Mouse (Mus musculus) CH12.LX (cell line): ENCODE data around the gene Eya4. TPM values are rescaled to one million over a fixed set of nuclear protein-coding genes. Genes with fewer than 3 reads are reported as not detected.

Experiments
- DNase-seq: peaks from one replicate; pipeline ENCODE4 v3.0.0-alpha.2; 2013; ENCODE audit errors: extremely low read depth
- H3K27ac ChIP-seq: 2 replicates; pipeline ENCODE4 v1.5.1; 2012; ENCODE audit warnings: low read depth, mild to moderate bottlenecking, control low read depth, moderate library complexity; ENCODE audit not compliant: insufficient read depth
- H3K27me3 ChIP-seq: replicated peaks from 2 replicates; pipeline ENCODE3; 2012; ENCODE audit warnings: inconsistent platforms
- H3K36me3 ChIP-seq, 2 experiments: replicated peaks in 1 of 2; 2 replicates each; pipeline versions ENCODE3 to v1.6.1; 2012; ENCODE audit warnings: inconsistent platforms in 1 of 2, low read length in 1 of 2, mild to moderate bottlenecking in 1 of 2, mixed read lengths in 1 of 2, moderate library complexity in 1 of 2; ENCODE audit not compliant: control insufficient read depth in 1 of 2, insufficient read depth in 1 of 2
- H3K4me1 ChIP-seq, 2 experiments: 2 replicates each; pipeline ENCODE4 v1.6.1; 2012; ENCODE audit warnings: inconsistent platforms in 1 of 2, moderate library complexity in 1 of 2; ENCODE audit not compliant: insufficient read depth in 2 of 2, control insufficient read depth in 1 of 2
- H3K4me2 ChIP-seq: 2 replicates; pipeline ENCODE4 v1.6.1; 2012; ENCODE audit warnings: low read depth, mild to moderate bottlenecking, control low read depth; ENCODE audit not compliant: poor library complexity, insufficient read depth, severe bottlenecking
- H3K4me3 ChIP-seq, 3 experiments: fragments of 150-350 bp in 1 of 3; sonication (generic) in 1 of 3; replicated peaks in 1 of 3; 2 replicates each; pipeline versions ENCODE3 to v1.5.1; 2011 to 2012; ENCODE audit warnings: low read depth in 2 of 3, low read length in 2 of 3, mild to moderate bottlenecking in 2 of 3, moderate library complexity in 2 of 3, control low read depth in 1 of 3, improper control_type of control experiment in 1 of 3, inconsistent platforms in 1 of 3, mixed read lengths in 1 of 3; ENCODE audit not compliant: poor library complexity in 1 of 3
- H3K79me2 ChIP-seq: replicated peaks from 2 replicates; pipeline ENCODE4 v1.6.1; 2012; ENCODE audit warnings: mild to moderate bottlenecking, moderate library complexity; ENCODE audit not compliant: control insufficient read depth, poor library complexity, insufficient read depth, severe bottlenecking; ENCODE audit errors: extremely low read depth
- H3K9ac ChIP-seq: 2 replicates; pipeline ENCODE4 v1.6.1; 2012; ENCODE audit warnings: low read depth, mild to moderate bottlenecking, control low read depth, moderate library complexity; ENCODE audit not compliant: insufficient read depth
- H3K9me3 ChIP-seq: replicated peaks from 2 replicates; pipeline ENCODE3; 2012; ENCODE audit warnings: low read length, inconsistent platforms, mixed read lengths
- CHD1 ChIP-seq: IDR thresholded peaks from 2 replicates; pipeline ENCODE4 v1.6.1; 2012; ENCODE audit warnings: low read depth, low read length, improper control_type of control experiment, inconsistent platforms
- CHD2 ChIP-seq: IDR thresholded peaks from 2 replicates; pipeline ENCODE4 v1.6.1; 2011; ENCODE audit warnings: low read length, improper control_type of control experiment
- E2F4 ChIP-seq: IDR thresholded peaks from 2 replicates; pipeline ENCODE4 v1.6.1; 2011; ENCODE audit warnings: low read depth, low read length, improper control_type of control experiment; ENCODE audit not compliant: insufficient replicate concordance
- EP300 ChIP-seq: IDR thresholded peaks from 2 replicates; pipeline ENCODE4 v1.6.1; 2011; ENCODE audit warnings: low read length, improper control_type of control experiment
- ETS1 ChIP-seq: conservative IDR thresholded peaks from 2 replicates; pipeline ENCODE4 v1.6.1; 2012; ENCODE audit warnings: low read depth, mild to moderate bottlenecking, inconsistent platforms, low read length, improper control_type of control experiment, moderate library complexity
- IRF4 ChIP-seq: IDR thresholded peaks from 2 replicates; pipeline ENCODE4 v1.6.1; 2014; ENCODE audit warnings: low read depth, mild to moderate bottlenecking, inconsistent platforms, low read length, improper control_type of control experiment
- KAT2A ChIP-seq: IDR thresholded peaks from 2 replicates; pipeline ENCODE4 v1.6.1; 2012; ENCODE audit warnings: low read length, improper control_type of control experiment, inconsistent platforms; ENCODE audit not compliant: insufficient replicate concordance
- MYC ChIP-seq: IDR thresholded peaks from 2 replicates; pipeline ENCODE4 v1.6.1; 2011; ENCODE audit warnings: low read depth, mild to moderate bottlenecking, improper control_type of control experiment, low read length
- NRF1 ChIP-seq: IDR thresholded peaks from 2 replicates; pipeline ENCODE4 v1.6.1; 2014; ENCODE audit warnings: low read depth, mild to moderate bottlenecking, inconsistent platforms, low read length, improper control_type of control experiment, moderate library complexity
- PAX5 ChIP-seq: IDR thresholded peaks from 2 replicates; pipeline ENCODE4 v1.6.1; 2012; ENCODE audit warnings: low read length, inconsistent platforms, mixed read lengths
- POLR2AphosphoS2 ChIP-seq: IDR thresholded peaks from 2 replicates; pipeline ENCODE4 v1.6.1; 2011; ENCODE audit warnings: low read depth, low read length, improper control_type of control experiment
- SIN3A ChIP-seq: IDR thresholded peaks from 2 replicates; pipeline ENCODE4 v1.6.1; 2012; ENCODE audit warnings: low read length, improper control_type of control experiment, inconsistent platforms
- TBP ChIP-seq: conservative IDR thresholded peaks from 2 replicates; pipeline ENCODE4 v1.6.1; 2011; ENCODE audit warnings: low read depth, low read length, improper control_type of control experiment
- UBTF ChIP-seq: IDR thresholded peaks from 2 replicates; pipeline ENCODE4 v1.6.1; 2012; ENCODE audit warnings: low read depth, mild to moderate bottlenecking, inconsistent platforms, low read length, improper control_type of control experiment, moderate library complexity
- USF1 ChIP-seq: IDR thresholded peaks from 2 replicates; pipeline ENCODE4 v1.6.1; 2014; ENCODE audit warnings: low read depth, mild to moderate bottlenecking, inconsistent platforms, low read length, improper control_type of control experiment
- ZC3H11A ChIP-seq: IDR thresholded peaks from 2 replicates; pipeline ENCODE4 v1.6.1; 2012; ENCODE audit warnings: low read depth, mild to moderate bottlenecking, inconsistent platforms, low read length, improper control_type of control experiment
- ZKSCAN1 ChIP-seq: IDR thresholded peaks from 2 replicates; pipeline ENCODE4 v1.6.1; 2012; ENCODE audit warnings: low read depth, inconsistent platforms, low read length, improper control_type of control experiment, borderline replicate concordance
- dilution Hi-C: fragments of 300-500 bp; cut with MboI; formaldehyde crosslinking; loops from 2 replicates; pipeline ENCODE4 v1.14.3; 2020; ENCODE audit warnings: low sequenced_read_pairs; ENCODE audit not compliant: extremely low pct_unique_long_range_greater_than_20kb, extremely low pct_ligation_motif_present
- in situ Hi-C: fragments of 300-500 bp; cut with MboI; formaldehyde crosslinking; loops from 3 replicates; pipeline ENCODE4 v1.14.3; 2019; ENCODE audit warnings: low sequenced_read_pairs, low pct_ligation_motif_present, low pct_unique_long_range_greater_than_20kb, mixed read lengths
- polyA plus RNA-seq: library from polyadenylated mRNA; unstranded; fragments of >175 nt; gene quantifications from 2 replicates; pipeline ENCODE4 v1.2.1, GENCODE M21; 2012; ENCODE audit warnings: low read depth; ENCODE audit not compliant: insufficient read length
- total RNA-seq, 2 experiments: library from RNA; depleted of rRNA; stranded (reverse); fragments of 300-350 nt in 1 of 2; fragments of >200 nt in 1 of 2; gene quantifications; 2 replicates each; pipeline ENCODE4 v1.2.3; 2012 to 2014

The Eya4 gene
- total and polyA plus RNA-seq, 3 experiments = 0.05 to 0.10 TPM; not detected in 1

- Histone ChIP-seq H3K36me3 (no peaks in the 10 kb centered on the region), H3K4me2 (no peak overlapping the region), H3K79me2 (no peaks in the 10 kb centered on the region), H3K4me1 (no peaks in the 10 kb centered on the region), H3K4me3 (no peak overlapping the region), H3K27me3 (no peaks in the 10 kb centered on the region), H3K9me3 (no peaks in the 10 kb centered on the region)
- dilution Hi-C loops (no loop called here), in situ Hi-C loops (no loop called here)
- no peak for DNase-seq
- no peak for TF ChIP-seq POLR2AphosphoS2
- TF ChIP-seq E2F4 = no peak
- no peak for TF ChIP-seq SIN3A
- TF ChIP-seq IRF4 = no peak
- no peak for TF ChIP-seq CHD1
- no peak for TF ChIP-seq PAX5
- no peak for TF ChIP-seq ZKSCAN1
- no peak for TF ChIP-seq TBP
- TF ChIP-seq ETS1 = no peak
- no peak for TF ChIP-seq ZC3H11A
- TF ChIP-seq KAT2A = no peak
- TF ChIP-seq, all 38 proteins: peak for 0
- Histone ChIP-seq H3K9ac (no peak overlapping the region), H3K27ac (no peak overlapping the region)
These were observed 115.2 kb downstream of the Eya4 start for GRCm38 (mm10) chr10:23235405-23235804.

DNA sequence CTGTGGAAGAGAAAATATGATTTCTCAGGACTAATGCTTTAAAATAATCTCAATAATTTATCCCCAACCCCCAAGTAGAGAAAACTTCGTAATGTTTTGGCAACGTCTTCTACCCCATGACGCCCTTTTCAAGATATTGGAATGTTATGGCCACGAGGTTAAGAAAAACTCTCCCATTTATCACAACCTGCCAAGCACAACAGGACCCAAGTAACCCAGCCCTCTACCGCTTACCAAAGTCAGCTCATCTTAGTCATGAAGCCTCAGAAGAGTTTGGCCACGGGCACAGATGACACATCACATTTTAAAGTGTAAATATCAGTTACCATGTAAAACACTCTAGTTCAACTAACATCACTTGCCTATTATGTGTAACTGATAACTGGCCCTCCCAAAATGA lies 117.2 kb downstream of the Eya4 start:
- no peak overlapping the region for H3K27ac ChIP-seq
- H3K27me3 ChIP-seq = no peaks in the 10 kb centered on the region
- no peak overlapping the region for H3K9ac ChIP-seq
- TF ChIP-seq EP300 = no peak
- TF ChIP-seq POLR2AphosphoS2 = no peak
- no peak for TF ChIP-seq CHD2
- no peak for TF ChIP-seq CHD1
- TF ChIP-seq ZKSCAN1 = no peak
- TF ChIP-seq IRF4 = no peak
- TF ChIP-seq ETS1 = no peak
- no peak for TF ChIP-seq NRF1
- TF ChIP-seq MYC = no peak
- no peak for TF ChIP-seq UBTF
- no peak for TF ChIP-seq USF1
- dilution Hi-C loops = no loop called here
- DNase-seq = no peak
- in situ Hi-C loops = no loop called here
- no peaks in the 10 kb centered on the region for H3K4me1 ChIP-seq
- H3K79me2 ChIP-seq = no peaks in the 10 kb centered on the region
- no peak overlapping the region for H3K4me3 ChIP-seq
- no peaks in the 10 kb centered on the region for H3K36me3 ChIP-seq
- no peak overlapping the region for H3K4me2 ChIP-seq
- no peaks in the 10 kb centered on the region for H3K9me3 ChIP-seq
